Mouse (Mus musculus) neural tube, embryonic 12.5 days (tissue): ENCODE data around the gene Lats2. TPM values are rescaled to one million over a fixed set of nuclear protein-coding genes. Genes with fewer than 3 reads are reported as not detected.

Experiments used
- ATAC-seq: fragments of 200-750 bp; cut with Nextera tagmentation; 2 replicates; pipeline ENCODE4 v1.8.0; 2017; ENCODE audit warnings: low read depth, mild to moderate bottlenecking, moderate TSS enrichment, moderate library complexity; ENCODE audit not compliant: low FRiP score
- H3K27ac ChIP-seq: fragments of 300-500 bp; sonication (generic); 2 replicates; pipeline ENCODE4 v1.5.1; 2016
- H3K27me3 ChIP-seq: fragments of 300-500 bp; sonication (generic); replicated peaks from 2 replicates; pipeline ENCODE4 v1.6.1; 2016; ENCODE audit warnings: mild to moderate bottlenecking
- H3K36me3 ChIP-seq: fragments of 300-500 bp; sonication (generic); 2 replicates; pipeline ENCODE4 v1.6.1; 2016; ENCODE audit warnings: mild to moderate bottlenecking
- H3K4me1 ChIP-seq: fragments of 300-500 bp; sonication (generic); 2 replicates; pipeline ENCODE4 v1.6.1; 2016
- H3K4me2 ChIP-seq: fragments of 300-500 bp; sonication (generic); replicated peaks from 2 replicates; pipeline ENCODE4 v1.6.1; 2016; ENCODE audit warnings: mild to moderate bottlenecking
- H3K4me3 ChIP-seq: fragments of 300-500 bp; sonication (generic); 2 replicates; pipeline ENCODE4 v1.5.1; 2016
- H3K9ac ChIP-seq: fragments of 300-500 bp; sonication (generic); 2 replicates; pipeline ENCODE4 v1.6.1; 2016; ENCODE audit warnings: mild to moderate bottlenecking
- H3K9me3 ChIP-seq: fragments of 300-500 bp; sonication (generic); 2 replicates; pipeline ENCODE4 v1.6.1; 2016; ENCODE audit warnings: mild to moderate bottlenecking
- WGBS: fragments of 180-500 bp; shearing (Covaris S2); methylation state at CpG from one replicate; pipeline ENCODE4 v1.1.7; 2016; 5-methylcytosine and 5-hydroxymethylcytosine counted together
- polyA plus RNA-seq: library from polyadenylated mRNA; unstranded; fragments of >200 nt; fragmentation: Nextera tagmentation; extraction: Ambion mirVana; gene quantifications from 2 replicates; pipeline ENCODE4 v1.2.1, GENCODE M21; 2016

Gene Lats2
- polyA plus RNA-seq, 1 experiment from 2014 or later = 20.6 TPM

DNA sequence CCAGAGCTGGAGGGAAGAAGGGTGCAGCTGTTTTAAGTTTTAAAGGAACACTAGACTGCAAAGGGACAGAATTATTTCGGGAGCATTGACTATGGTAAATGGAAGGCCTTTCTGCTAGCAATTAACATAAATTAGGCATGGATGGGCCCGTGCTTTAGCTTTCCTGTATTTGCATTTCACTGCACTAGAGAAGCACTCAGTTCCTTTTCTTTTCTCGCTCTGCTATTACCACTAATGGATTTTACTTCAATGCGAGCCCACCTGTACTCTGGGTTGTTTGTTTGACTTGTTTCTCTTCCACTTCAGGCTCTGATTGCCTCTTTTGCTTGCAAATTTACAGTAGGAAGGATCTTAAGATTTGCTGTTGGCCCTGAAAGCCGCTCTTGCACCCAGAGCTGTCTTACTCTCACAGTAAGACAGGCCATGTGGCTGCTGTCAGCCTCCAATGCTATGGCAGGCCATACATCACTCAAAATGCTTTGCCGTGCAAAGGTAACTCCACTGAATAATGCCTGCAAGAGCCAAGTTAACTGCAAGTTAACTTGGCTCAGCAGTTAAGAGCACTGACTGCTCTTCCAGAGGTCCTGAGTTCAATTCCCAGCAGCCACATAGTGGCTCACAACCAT lies 25.4 kb downstream of the Lats2 start:
- Histone ChIP-seq H3K36me3 (no peaks in the 10 kb centered on the region; the same call in 1 of the 2 replicates), H3K4me2 (no peak overlapping the region), H3K9ac (no peak overlapping the region), H3K27me3 (no peaks in the 10 kb centered on the region), H3K4me3 (no peak overlapping the region), H3K27ac (no peak overlapping the region), H3K4me1 (peaks cover 38% of the 10 kb centered on the region), H3K9me3 (no peaks in the 10 kb centered on the region)
- ATAC-seq = peak; percentile 54
- 24% methylated on average over 6 of the region's 6 CpGs for WGBS

DNA sequence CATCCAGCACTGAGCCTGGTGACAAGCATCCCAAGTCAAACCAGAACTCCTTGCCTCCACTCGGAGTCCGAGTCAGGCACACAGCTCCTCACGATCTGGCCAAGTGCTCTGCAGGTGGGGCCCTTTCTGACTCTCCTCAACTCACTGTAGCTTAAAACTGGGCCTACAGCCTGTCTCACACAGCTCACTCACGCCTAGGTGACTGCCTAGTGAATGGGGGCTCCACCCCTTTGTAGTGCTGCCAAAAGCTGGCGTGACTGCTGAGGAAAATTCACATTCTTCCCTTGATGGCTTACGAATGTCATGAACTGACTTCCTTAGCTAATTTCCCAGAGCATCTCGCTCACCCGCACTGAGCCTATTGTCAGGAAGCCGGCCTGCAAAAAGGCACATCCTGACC lies 27.7 kb downstream of the Lats2 start:
- ATAC-seq = peak; percentile 46

DNA sequence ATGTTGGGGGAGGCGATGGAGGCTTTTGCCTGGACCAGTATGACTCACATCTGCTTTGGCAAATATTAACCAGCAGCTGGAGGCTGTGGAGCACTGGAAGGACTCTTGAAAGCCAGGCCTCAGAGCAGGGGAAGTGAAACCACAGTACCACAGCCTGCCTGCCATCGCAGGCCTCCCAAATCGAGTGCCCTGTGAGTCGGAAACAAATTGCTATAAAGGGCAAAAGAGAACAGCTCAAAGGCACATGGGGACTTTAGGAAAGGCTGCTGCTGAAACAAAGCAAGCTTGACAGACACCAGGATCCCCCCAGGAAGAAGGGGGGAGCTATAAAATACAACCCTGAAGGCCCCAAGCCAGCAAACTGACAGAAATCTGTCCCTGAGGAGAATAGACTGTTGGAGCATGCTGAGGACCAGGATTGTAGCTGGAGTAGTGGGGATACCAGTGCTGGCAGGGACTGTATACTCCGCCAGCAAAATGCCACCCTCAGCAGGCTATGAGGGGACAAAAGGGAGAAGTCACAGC lies 28.2 kb downstream of the Lats2 start:
- Histone ChIP-seq H3K9ac (no peak overlapping the region), H3K4me3 (no peak overlapping the region), H3K9me3 (peaks cover 6% of the 10 kb centered on the region; the same call in 1 of the 2 replicates), H3K27me3 (no peaks in the 10 kb centered on the region), H3K36me3 (peaks cover 7% of the 10 kb centered on the region), H3K4me1 (peaks cover 38% of the 10 kb centered on the region), H3K27ac (no peak overlapping the region), H3K4me2 (no peak overlapping the region)
- peak; percentile 52 for ATAC-seq
- WGBS = 39% methylated on average over 5 of the region's 5 CpGs

More for the DNA sequence above, 27.7 kb downstream of the Lats2 start:
- Histone ChIP-seq H3K4me1 (peaks cover 38% of the 10 kb centered on the region), H3K4me2 (no peak overlapping the region), H3K36me3 (peaks cover 7% of the 10 kb centered on the region), H3K27ac (no peak overlapping the region), H3K27me3 (no peaks in the 10 kb centered on the region), H3K9ac (no peak overlapping the region), H3K4me3 (no peak overlapping the region), H3K9me3 (peaks cover 6% of the 10 kb centered on the region; the same call in 1 of the 2 replicates)
- WGBS = 28% methylated on average over 9 of the region's 9 CpGs

- no peak for ATAC-seq
- H3K9ac ChIP-seq = no peak overlapping the region
- H3K36me3 ChIP-seq = peaks cover 8% of the 10 kb centered on the region
- H3K4me2 ChIP-seq = no peak overlapping the region
- WGBS = 82% methylated on average over 8 of the region's 8 CpGs
- peaks cover 6% of the 10 kb centered on the region; the same call in 1 of the 2 replicates for H3K9me3 ChIP-seq
- H3K27ac ChIP-seq = no peak overlapping the region
- no peaks in the 10 kb centered on the region for H3K27me3 ChIP-seq
- H3K4me1 ChIP-seq = peaks cover 38% of the 10 kb centered on the region
- H3K4me3 ChIP-seq = no peak overlapping the region
These were observed 28.8 kb downstream of the Lats2 start for GRCm38 (mm10) chr14:57729364-57729763.

DNA sequence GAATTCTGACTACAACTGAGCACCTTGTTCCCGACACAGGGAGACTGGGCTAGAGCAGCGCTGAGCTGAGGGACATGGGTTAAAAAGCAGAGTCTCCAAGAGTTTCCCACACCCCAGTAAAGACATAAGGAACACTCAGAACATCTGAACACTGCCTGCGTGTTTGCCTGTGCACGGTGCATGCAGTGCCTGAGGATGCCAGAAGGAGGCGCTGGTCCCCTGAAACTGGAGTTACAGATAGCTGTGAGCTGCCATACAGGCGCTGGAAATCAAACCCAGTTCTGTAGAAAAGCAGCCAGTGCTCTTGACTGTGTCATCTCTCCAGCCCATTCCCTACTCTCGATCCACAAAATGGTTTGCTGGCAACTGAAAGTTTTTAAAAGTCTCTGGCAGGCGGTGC lies 32.0 kb downstream of the Lats2 start:
- H3K4me1 ChIP-seq = peaks cover 19% of the 10 kb centered on the region
- H3K4me2 ChIP-seq = no peak overlapping the region
- H3K27me3 ChIP-seq = no peaks in the 10 kb centered on the region
- ATAC-seq = no peak
- no peak overlapping the region for H3K4me3 ChIP-seq
- WGBS = 81% methylated on average over 8 of the region's 8 CpGs
- H3K27ac ChIP-seq = no peak overlapping the region
- H3K36me3 ChIP-seq = peaks cover 11% of the 10 kb centered on the region; the same call in 1 of the 2 replicates
- peaks cover 6% of the 10 kb centered on the region; the same call in 1 of the 2 replicates for H3K9me3 ChIP-seq
- no peak overlapping the region for H3K9ac ChIP-seq

DNA sequence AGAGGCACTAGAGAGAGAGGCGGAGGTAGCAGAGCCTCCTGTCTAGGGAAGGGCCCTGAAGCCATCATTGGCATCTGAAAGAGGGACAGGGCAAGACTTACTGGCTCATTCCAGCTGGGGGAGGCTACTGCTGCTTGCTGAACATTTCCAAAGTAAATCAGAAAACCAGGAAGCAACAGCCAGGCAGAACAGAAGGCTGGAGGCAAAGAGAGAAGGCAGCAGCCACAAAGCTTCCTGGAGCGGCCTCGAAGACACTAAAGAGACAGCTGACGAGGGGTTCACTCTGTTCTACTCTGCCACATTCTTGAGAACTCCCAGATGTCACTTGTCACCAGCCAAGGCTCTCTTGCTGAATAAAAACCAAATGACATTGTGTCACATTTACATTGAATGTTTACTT lies 33.7 kb downstream of the Lats2 start:
- Histone ChIP-seq H3K4me2 (no peak overlapping the region), H3K36me3 (peaks cover 11% of the 10 kb centered on the region; the same call in 1 of the 2 replicates), H3K9me3 (peaks cover 6% of the 10 kb centered on the region; the same call in 1 of the 2 replicates), H3K27me3 (no peaks in the 10 kb centered on the region), H3K4me3 (no peak overlapping the region), H3K9ac (no peak overlapping the region), H3K27ac (no peak overlapping the region), H3K4me1 (peaks cover 2% of the 10 kb centered on the region; the same call in 1 of the 2 replicates)
- 81% methylated on average over 4 of the region's 4 CpGs for WGBS
- ATAC-seq = no peak

DNA sequence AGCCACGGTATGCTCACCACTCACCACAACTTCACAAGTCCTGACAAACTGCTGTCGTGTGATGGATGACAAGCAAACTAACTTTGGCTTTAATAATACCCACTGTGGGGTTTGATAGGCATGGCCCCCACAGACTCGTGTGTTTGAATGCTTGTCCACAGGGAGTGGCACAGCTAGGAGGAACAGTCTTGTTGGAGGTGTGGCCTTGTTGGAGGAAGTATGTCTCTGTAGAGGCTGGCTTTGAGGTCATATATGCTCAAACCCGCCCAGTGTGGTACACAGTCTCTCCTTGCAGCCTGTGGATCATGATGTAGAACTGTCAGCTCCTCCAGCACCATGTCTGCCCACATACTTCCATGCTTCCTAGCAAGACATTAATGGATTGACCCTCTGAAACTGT lies 39.9 kb downstream of the Lats2 start:
- Histone ChIP-seq H3K9me3 (no peaks in the 10 kb centered on the region), H3K9ac (no peak overlapping the region), H3K4me1 (peaks cover 5% of the 10 kb centered on the region; the same call in 1 of the 2 replicates), H3K4me3 (no peak overlapping the region), H3K36me3 (peaks cover 2% of the 10 kb centered on the region; the same call in 1 of the 2 replicates), H3K27ac (no peak overlapping the region), H3K27me3 (no peaks in the 10 kb centered on the region), H3K4me2 (no peak overlapping the region)
- 90% methylated on average over 4 of the region's 4 CpGs for WGBS
- no peak for ATAC-seq

DNA sequence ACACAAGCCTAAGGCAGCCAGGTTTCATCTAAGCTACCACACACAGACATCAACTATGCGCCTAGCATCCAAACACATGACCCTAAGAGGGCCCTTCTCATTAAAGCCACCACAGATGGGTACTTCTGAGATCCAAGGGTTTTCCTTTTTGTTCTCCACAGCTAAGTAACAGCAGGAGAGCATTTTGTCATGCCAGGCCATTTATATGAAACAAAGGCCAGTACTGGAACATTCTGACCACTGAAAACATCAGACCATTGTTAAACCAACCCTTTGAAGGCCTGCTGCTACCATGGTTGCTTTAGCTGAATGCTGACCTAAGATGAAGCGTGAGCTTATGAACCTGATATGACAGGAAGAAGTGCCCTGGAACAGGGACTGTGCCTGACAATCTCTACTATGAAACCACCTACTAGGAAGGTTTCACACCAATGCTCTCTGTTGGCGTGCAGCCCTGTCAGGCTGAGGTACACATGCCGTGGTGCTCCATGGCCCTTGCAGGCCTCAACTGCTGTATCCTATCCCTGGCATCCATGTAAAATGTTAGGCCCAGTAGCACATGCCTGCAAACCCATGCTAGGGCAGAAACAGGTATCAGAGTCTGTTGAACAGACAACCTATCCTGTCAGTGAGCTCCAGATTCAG lies 41.5 kb downstream of the Lats2 start:
- Histone ChIP-seq H3K36me3 (peaks cover 2% of the 10 kb centered on the region; the same call in 1 of the 2 replicates), H3K9me3 (no peaks in the 10 kb centered on the region), H3K27me3 (no peaks in the 10 kb centered on the region), H3K27ac (no peak overlapping the region), H3K4me3 (no peak overlapping the region), H3K4me1 (peaks cover 5% of the 10 kb centered on the region; the same call in 1 of the 2 replicates), H3K9ac (no peak overlapping the region), H3K4me2 (no peak overlapping the region)
- no peak for ATAC-seq
- WGBS = 51% methylated on average over 4 of the region's 4 CpGs

DNA sequence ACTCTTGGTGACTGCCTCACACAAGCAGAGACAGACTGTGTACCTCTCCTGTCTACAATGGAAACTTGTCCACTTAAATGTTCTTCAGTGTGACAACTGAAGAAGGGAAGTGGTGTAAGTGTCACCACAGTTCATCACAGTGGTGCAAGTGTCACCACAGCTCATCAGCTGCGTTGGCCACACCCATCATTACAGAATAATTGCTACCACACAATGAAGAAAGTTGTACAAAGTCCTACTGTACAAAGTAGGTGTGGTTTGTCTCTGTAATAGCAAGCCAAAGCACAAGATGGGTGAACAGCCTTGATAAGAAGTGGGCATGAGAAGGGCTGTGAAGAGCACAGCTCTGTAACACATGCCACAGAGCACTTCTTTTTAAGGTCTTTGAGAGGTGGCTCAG lies 45.3 kb downstream of the Lats2 start:
- Histone ChIP-seq H3K9ac (no peak overlapping the region), H3K36me3 (peaks cover 2% of the 10 kb centered on the region; the same call in 1 of the 2 replicates), H3K4me2 (no peak overlapping the region), H3K27ac (no peak overlapping the region), H3K4me3 (no peak overlapping the region), H3K9me3 (no peaks in the 10 kb centered on the region), H3K4me1 (peaks cover 12% of the 10 kb centered on the region), H3K27me3 (no peaks in the 10 kb centered on the region)
- 87% methylated on average over 1 of the region's 1 CpGs for WGBS
- ATAC-seq = no peak

GRCm38 (mm10) chr14:57711059-57711458 lies 47.1 kb downstream of the Lats2 start:
- Histone ChIP-seq H3K4me3 (no peak overlapping the region), H3K36me3 (no peaks in the 10 kb centered on the region), H3K27ac (no peak overlapping the region), H3K9ac (no peak overlapping the region), H3K4me2 (no peak overlapping the region), H3K27me3 (no peaks in the 10 kb centered on the region), H3K9me3 (no peaks in the 10 kb centered on the region), H3K4me1 (peaks cover 15% of the 10 kb centered on the region)
- no peak for ATAC-seq
- WGBS = 90% methylated on average over 6 of the region's 6 CpGs

DNA sequence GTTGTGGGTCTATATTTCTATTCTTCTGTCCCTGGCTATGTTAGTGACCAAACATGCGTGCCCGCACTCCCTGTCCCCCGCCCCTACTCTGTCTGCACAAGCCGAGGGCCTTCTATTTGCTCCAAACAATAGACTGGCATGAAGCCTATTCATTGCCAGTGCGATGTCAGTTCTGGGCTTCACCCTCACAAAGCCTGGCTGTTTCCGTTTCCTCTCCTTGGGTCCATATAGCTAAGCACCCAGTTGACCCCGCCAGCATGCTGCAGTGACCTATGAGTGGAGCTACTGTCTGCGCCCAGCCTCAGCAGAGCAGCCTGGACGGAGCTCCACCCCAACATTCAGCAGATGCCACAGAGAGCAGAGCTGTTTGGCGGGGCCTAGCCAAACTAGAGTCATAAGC lies 49.0 kb downstream of the Lats2 start:
- Histone ChIP-seq H3K27me3 (no peaks in the 10 kb centered on the region), H3K9me3 (no peaks in the 10 kb centered on the region), H3K27ac (no peak overlapping the region), H3K4me2 (0 out of 2 replicates have a peak overlapping the region, but pooled peaks have one; percentile 4), H3K4me1 (peaks cover 15% of the 10 kb centered on the region), H3K36me3 (no peaks in the 10 kb centered on the region), H3K9ac (no peak overlapping the region), H3K4me3 (no peak overlapping the region)
- ATAC-seq = peak; percentile 46; the same call in 1 of the 2 replicates
- WGBS = 19% methylated on average over 10 of the region's 10 CpGs

DNA sequence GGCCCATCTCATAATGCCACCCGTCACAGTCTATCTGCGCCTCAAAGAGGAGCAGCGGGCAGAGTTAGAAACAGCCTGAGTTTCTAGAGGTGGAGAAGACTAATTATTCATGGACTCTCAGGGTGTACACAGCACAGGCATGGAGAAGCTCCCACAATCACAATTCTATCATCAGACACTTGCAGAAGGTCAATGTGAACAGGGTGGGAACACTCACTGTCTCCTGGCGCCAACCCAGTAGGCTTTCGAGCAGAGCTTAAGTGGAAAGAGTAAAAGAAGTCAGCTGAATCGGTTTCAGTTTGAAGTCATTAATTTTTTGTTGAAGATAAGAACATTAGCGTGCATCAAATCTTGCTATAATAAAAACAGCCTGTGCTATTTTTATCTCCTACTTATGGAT lies 49.6 kb downstream of the Lats2 start:
- no peak for ATAC-seq
- Histone ChIP-seq H3K9ac (no peak overlapping the region), H3K9me3 (no peaks in the 10 kb centered on the region), H3K4me2 (no peak overlapping the region), H3K4me3 (no peak overlapping the region), H3K36me3 (no peaks in the 10 kb centered on the region), H3K4me1 (peaks cover 15% of the 10 kb centered on the region), H3K27me3 (no peaks in the 10 kb centered on the region), H3K27ac (no peak overlapping the region)
- WGBS = 83% methylated on average over 7 of the region's 7 CpGs
